Mouse (Mus musculus) layer of hippocampus, adult 18-20 months (tissue): ENCODE measurements at regions not wholly inside any gene's neighbourhood (a gene's known extent, or its start where the extent isn't known, plus 50 kb on each side); places are given as distances from the start of the nearest gene placed in this dataset.

ENCODE experiments used
- DNase-seq, 2 experiments: peaks; one replicate each; pipeline ENCODE4 v3.0.0; 2022; ENCODE audit warnings: low spot score in 2 of 2

- no peak for DNase-seq
These were observed 544.8 kb upstream of the Tpk1 start for GRCm38 (mm10) chr6:44210901-44211300.

- DNase-seq, result no peak
These were observed 538.4 kb upstream of the Tpk1 start for GRCm38 (mm10) chr6:44204477-44204876.

- DNase-seq, result no peak
These were observed 537.8 kb upstream of the Tpk1 start for GRCm38 (mm10) chr6:44203831-44204230.

- peak in 1 of 2 experiments; percentile 25 for DNase-seq
These were observed 513.8 kb upstream of the Tpk1 start for GRCm38 (mm10) chr6:44179927-44180326.
